Mouse (Mus musculus) CH12.LX (cell line): ENCODE results near the gene Pdia2. TPM values are rescaled to one million over a fixed set of nuclear protein-coding genes. Genes with fewer than 3 reads are reported as not detected.

Experiments
- DNase-seq: peaks from one replicate; pipeline ENCODE4 v3.0.0-alpha.2; 2013; ENCODE audit errors: extremely low read depth
- H3K27ac ChIP-seq: 2 replicates; pipeline ENCODE4 v1.5.1; 2012; ENCODE audit warnings: low read depth, mild to moderate bottlenecking, control low read depth, moderate library complexity; ENCODE audit not compliant: insufficient read depth
- H3K27me3 ChIP-seq: replicated peaks from 2 replicates; pipeline ENCODE3; 2012; ENCODE audit warnings: inconsistent platforms
- H3K36me3 ChIP-seq, 2 experiments: replicated peaks in 1 of 2; 2 replicates each; pipeline versions ENCODE3 to v1.6.1; 2012; ENCODE audit warnings: inconsistent platforms in 1 of 2, low read length in 1 of 2, mild to moderate bottlenecking in 1 of 2, mixed read lengths in 1 of 2, moderate library complexity in 1 of 2; ENCODE audit not compliant: control insufficient read depth in 1 of 2, insufficient read depth in 1 of 2
- H3K4me1 ChIP-seq, 2 experiments: 2 replicates each; pipeline ENCODE4 v1.6.1; 2012; ENCODE audit warnings: inconsistent platforms in 1 of 2, moderate library complexity in 1 of 2; ENCODE audit not compliant: insufficient read depth in 2 of 2, control insufficient read depth in 1 of 2
- H3K4me2 ChIP-seq: 2 replicates; pipeline ENCODE4 v1.6.1; 2012; ENCODE audit warnings: low read depth, mild to moderate bottlenecking, control low read depth; ENCODE audit not compliant: poor library complexity, insufficient read depth, severe bottlenecking
- H3K4me3 ChIP-seq, 3 experiments: fragments of 150-350 bp in 1 of 3; sonication (generic) in 1 of 3; replicated peaks in 1 of 3; 2 replicates each; pipeline versions ENCODE3 to v1.5.1; 2011 to 2012; ENCODE audit warnings: low read depth in 2 of 3, low read length in 2 of 3, mild to moderate bottlenecking in 2 of 3, moderate library complexity in 2 of 3, control low read depth in 1 of 3, improper control_type of control experiment in 1 of 3, inconsistent platforms in 1 of 3, mixed read lengths in 1 of 3; ENCODE audit not compliant: poor library complexity in 1 of 3
- H3K79me2 ChIP-seq: replicated peaks from 2 replicates; pipeline ENCODE4 v1.6.1; 2012; ENCODE audit warnings: mild to moderate bottlenecking, moderate library complexity; ENCODE audit not compliant: control insufficient read depth, poor library complexity, insufficient read depth, severe bottlenecking; ENCODE audit errors: extremely low read depth
- H3K9ac ChIP-seq: 2 replicates; pipeline ENCODE4 v1.6.1; 2012; ENCODE audit warnings: low read depth, mild to moderate bottlenecking, control low read depth, moderate library complexity; ENCODE audit not compliant: insufficient read depth
- H3K9me3 ChIP-seq: replicated peaks from 2 replicates; pipeline ENCODE3; 2012; ENCODE audit warnings: low read length, inconsistent platforms, mixed read lengths
- BHLHE40 ChIP-seq: IDR thresholded peaks from 2 replicates; pipeline ENCODE4 v1.6.1; 2011; ENCODE audit warnings: mild to moderate bottlenecking, low read depth, low read length, improper control_type of control experiment
- CTCF ChIP-seq, 2 experiments: IDR thresholded peaks in 1 of 2; conservative IDR thresholded peaks in 1 of 2; 2 replicates each; pipeline ENCODE4 v1.5.1; 2011 to 2012; ENCODE audit warnings: low read depth in 2 of 2, low read length in 2 of 2, improper control_type of control experiment in 1 of 2, inconsistent platforms in 1 of 2, mild to moderate bottlenecking in 1 of 2, moderate library complexity in 1 of 2
- ELF1 ChIP-seq: IDR thresholded peaks from 2 replicates; pipeline ENCODE4 v1.6.1; 2014; ENCODE audit warnings: low read depth, mild to moderate bottlenecking, inconsistent platforms, low read length, improper control_type of control experiment
- EP300 ChIP-seq: IDR thresholded peaks from 2 replicates; pipeline ENCODE4 v1.6.1; 2011; ENCODE audit warnings: low read length, improper control_type of control experiment
- HCFC1 ChIP-seq: IDR thresholded peaks from 2 replicates; pipeline ENCODE4 v1.6.1; 2012; ENCODE audit warnings: low read depth, mild to moderate bottlenecking, inconsistent platforms, low read length, improper control_type of control experiment
- IRF4 ChIP-seq: IDR thresholded peaks from 2 replicates; pipeline ENCODE4 v1.6.1; 2014; ENCODE audit warnings: low read depth, mild to moderate bottlenecking, inconsistent platforms, low read length, improper control_type of control experiment
- MEF2A ChIP-seq: IDR thresholded peaks from 2 replicates; pipeline ENCODE4 v1.6.1; 2014; ENCODE audit warnings: low read depth, mild to moderate bottlenecking, inconsistent platforms, low read length, improper control_type of control experiment, borderline replicate concordance
- NRF1 ChIP-seq: IDR thresholded peaks from 2 replicates; pipeline ENCODE4 v1.6.1; 2014; ENCODE audit warnings: low read depth, mild to moderate bottlenecking, inconsistent platforms, low read length, improper control_type of control experiment, moderate library complexity
- RAD21 ChIP-seq: IDR thresholded peaks from 2 replicates; pipeline ENCODE4 v1.6.1; 2011; ENCODE audit warnings: low read depth, mild to moderate bottlenecking, low read length, improper control_type of control experiment, moderate library complexity
- TBP ChIP-seq: conservative IDR thresholded peaks from 2 replicates; pipeline ENCODE4 v1.6.1; 2011; ENCODE audit warnings: low read depth, low read length, improper control_type of control experiment
- USF1 ChIP-seq: IDR thresholded peaks from 2 replicates; pipeline ENCODE4 v1.6.1; 2014; ENCODE audit warnings: low read depth, mild to moderate bottlenecking, inconsistent platforms, low read length, improper control_type of control experiment
- ZKSCAN1 ChIP-seq: IDR thresholded peaks from 2 replicates; pipeline ENCODE4 v1.6.1; 2012; ENCODE audit warnings: low read depth, inconsistent platforms, low read length, improper control_type of control experiment, borderline replicate concordance
- dilution Hi-C: fragments of 300-500 bp; cut with MboI; formaldehyde crosslinking; loops from 2 replicates; pipeline ENCODE4 v1.14.3; 2020; ENCODE audit warnings: low sequenced_read_pairs; ENCODE audit not compliant: extremely low pct_unique_long_range_greater_than_20kb, extremely low pct_ligation_motif_present
- in situ Hi-C: fragments of 300-500 bp; cut with MboI; formaldehyde crosslinking; loops from 3 replicates; pipeline ENCODE4 v1.14.3; 2019; ENCODE audit warnings: low sequenced_read_pairs, low pct_ligation_motif_present, low pct_unique_long_range_greater_than_20kb, mixed read lengths
- polyA plus RNA-seq: library from polyadenylated mRNA; unstranded; fragments of >175 nt; gene quantifications from 2 replicates; pipeline ENCODE4 v1.2.1, GENCODE M21; 2012; ENCODE audit warnings: low read depth; ENCODE audit not compliant: insufficient read length
- total RNA-seq, 2 experiments: library from RNA; depleted of rRNA; stranded (reverse); fragments of 300-350 nt in 1 of 2; fragments of >200 nt in 1 of 2; gene quantifications; 2 replicates each; pipeline ENCODE4 v1.2.3; 2012 to 2014

Gene Pdia2
- total and polyA plus RNA-seq, 3 experiments: 0.38 TPM; not detected in 2

DNA sequence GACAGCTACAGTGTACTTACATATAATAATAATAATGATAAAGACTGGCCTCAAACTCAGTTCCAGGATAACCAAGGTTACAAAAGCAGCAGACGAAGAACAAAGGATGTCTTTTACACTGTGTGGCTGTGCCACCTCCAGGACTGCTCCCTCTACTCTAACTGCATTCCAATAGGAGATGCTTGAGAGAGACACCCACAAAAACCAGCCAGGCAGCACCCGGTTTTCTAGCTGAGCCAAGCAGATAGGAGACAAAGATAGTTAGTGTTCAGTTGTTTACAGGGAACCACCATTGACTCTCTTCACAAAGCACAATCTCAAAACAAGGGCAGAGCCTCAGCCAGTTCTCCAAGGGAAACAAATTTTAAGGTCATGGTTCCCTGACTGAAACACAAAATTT, 40.7 kb upstream of the Pdia2 start:
- Histone ChIP-seq H3K4me3 (no peak overlapping the region), H3K4me2 (no peak overlapping the region), H3K27me3 (no peaks in the 10 kb centered on the region), H3K27ac (no peak overlapping the region), H3K4me1 (peaks cover 0 to 22% of the 10 kb centered on the region in 2 experiments), H3K9me3 (no peaks in the 10 kb centered on the region), H3K79me2 (no peaks in the 10 kb centered on the region), H3K9ac (no peak overlapping the region), H3K36me3 (no peaks in the 10 kb centered on the region)
- no peak for TF ChIP-seq RAD21
- no peak for TF ChIP-seq EP300
- TF ChIP-seq ZKSCAN1: no peak
- in situ Hi-C loops: no loop called here
- DNase-seq: no peak
- dilution Hi-C loops: no loop called here

DNA sequence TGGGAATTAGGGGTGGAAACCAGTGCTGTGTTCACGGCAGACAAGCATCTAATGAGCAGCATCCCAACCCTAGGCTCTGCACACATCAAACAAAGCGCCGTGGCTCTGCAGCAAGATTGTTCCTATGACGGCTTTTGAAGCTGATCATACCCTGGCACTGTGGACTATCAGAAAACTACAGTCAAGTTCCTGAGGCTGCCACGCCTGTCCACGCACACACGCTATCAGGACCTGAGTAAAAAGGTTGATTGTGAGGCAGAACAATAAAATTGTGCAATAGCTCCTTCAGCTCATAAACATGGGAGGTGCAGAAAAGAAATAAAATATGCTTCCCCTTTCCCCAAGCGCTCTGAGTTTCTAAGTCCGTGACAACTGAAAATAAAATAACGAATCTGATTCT, 38.8 kb upstream of the Pdia2 start:
- Histone ChIP-seq H3K79me2 (no peaks in the 10 kb centered on the region), H3K9ac (no peak overlapping the region), H3K4me1 (peaks cover 0 to 14% of the 10 kb centered on the region in 2 experiments), H3K36me3 (no peaks in the 10 kb centered on the region), H3K9me3 (peaks cover 2% of the 10 kb centered on the region), H3K27ac (no peak overlapping the region), H3K4me3 (no peak overlapping the region), H3K27me3 (no peaks in the 10 kb centered on the region), H3K4me2 (no peak overlapping the region)
- dilution Hi-C loops: no loop called here
- DNase-seq: no peak
- TF ChIP-seq CTCF (conservative IDR thresholded peaks at IDR 0.05 in 1 of 2, IDR thresholded peaks at IDR 0.05 in 1 of 2; ENCODE audit: low read depth in 2 of 2, low read length in 2 of 2) (no peak), ELF1 (no peak), TBP (no peak), USF1 (no peak), IRF4 (no peak), NRF1 (no peak), EP300 (no peak)
- in situ Hi-C loops: no loop called here

DNA sequence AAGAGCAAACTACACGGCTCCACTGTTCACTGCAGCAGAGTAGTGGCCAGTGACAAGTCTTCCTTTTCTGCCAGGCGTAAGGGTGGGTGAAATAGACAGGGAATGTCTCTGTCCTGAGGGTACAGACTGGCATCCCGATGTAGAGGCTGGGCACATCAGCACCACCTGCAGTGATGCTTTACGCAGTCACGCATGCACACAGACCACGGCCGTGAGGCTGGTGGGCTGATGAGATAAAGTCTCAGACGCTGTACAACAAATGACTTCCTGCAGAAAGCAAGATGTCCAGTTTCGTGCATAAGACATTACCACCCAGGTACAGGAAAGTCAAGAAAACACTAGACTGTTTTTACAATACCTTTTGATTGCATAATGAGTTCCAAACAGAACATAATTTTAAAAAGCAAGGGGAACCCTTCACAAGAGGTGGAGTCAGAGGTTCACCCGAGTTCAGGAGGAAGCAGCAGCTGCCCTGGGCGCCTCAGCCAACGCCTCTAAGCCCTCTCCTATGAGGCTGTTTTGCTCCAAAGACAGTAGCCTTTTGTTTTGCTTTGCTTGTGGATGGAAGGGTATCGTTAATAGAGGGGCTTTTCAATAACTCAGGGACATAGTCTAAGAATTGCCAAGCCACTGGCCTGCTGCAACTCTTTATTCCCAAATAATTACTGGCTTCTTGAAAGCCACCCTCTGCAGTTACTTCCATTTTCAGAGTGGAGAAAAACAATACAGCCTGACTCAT, 36.4 kb upstream of the Pdia2 start:
- Histone ChIP-seq H3K4me3 (no peak overlapping the region), H3K27me3 (no peaks in the 10 kb centered on the region), H3K9me3 (peaks cover 2% of the 10 kb centered on the region), H3K4me1 (peaks cover 0 to 10% of the 10 kb centered on the region in 2 experiments; a peak in 1 of 4 replicates), H3K4me2 (no peak overlapping the region), H3K79me2 (no peaks in the 10 kb centered on the region), H3K36me3 (peaks cover 0 to 2% of the 10 kb centered on the region in 2 experiments), H3K9ac (no peak overlapping the region), H3K27ac (no peak overlapping the region)
- TF ChIP-seq TBP (no peak), HCFC1 (no peak), ZKSCAN1 (no peak), MEF2A (no peak), BHLHE40 (no peak)
- DNase-seq: no peak
- dilution Hi-C loops (no loop called here), in situ Hi-C loops (no loop called here)
